Mouse (Mus musculus): ENCODE measurements around the gene Hipk2.

Gene Hipk2

DNA sequence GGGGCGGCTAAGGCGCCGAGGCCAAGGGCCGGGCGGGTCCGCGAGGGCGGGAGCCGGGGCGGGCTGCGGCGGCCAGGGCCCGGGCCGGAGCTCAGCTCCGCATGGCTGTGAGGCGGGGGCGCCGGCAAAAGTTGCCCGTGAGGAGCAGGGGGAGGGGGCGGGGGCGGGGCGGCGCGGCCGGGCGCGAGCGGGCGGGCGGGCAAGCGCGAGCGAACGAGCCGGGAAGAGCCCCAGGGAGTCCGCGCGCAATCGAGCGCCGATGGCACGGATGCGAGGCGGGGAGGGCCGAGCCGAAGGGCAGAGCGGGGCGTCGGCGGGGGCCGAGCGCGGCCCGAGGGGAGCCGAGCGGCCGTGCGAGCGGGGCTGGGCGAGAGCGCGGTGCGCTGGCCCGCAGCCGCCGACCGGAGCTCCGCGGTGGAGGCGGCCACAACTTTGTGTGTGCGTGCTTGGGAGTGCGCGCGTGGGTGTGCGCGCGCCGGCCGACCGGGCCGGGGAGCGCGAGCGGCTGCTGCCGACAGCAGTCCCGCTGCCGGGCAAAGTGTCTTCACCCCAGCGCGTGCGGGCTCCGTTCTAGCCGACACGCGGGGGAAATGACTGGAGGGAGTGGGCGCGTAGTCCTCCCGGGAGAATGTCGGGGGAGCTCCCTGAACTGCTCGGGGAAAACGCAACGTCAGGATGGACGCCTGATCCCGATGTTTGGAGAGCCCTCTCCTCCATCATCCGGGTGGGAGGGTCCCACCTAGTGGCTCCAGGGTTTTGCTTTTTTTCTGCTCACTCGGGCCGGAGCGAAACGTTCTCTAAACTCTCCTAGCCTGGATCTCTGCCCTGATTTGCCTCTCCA, at the start of gene Hipk2:
Hipk2 (minus strand) TSS at position 95 of the 841 bp plus-strand sequence.
- DNase-seq (ENCODE audit: low read depth in 1 of 2, low spot score in 2 of 2): peak in 1 of 2 experiments; percentile 64

DNA sequence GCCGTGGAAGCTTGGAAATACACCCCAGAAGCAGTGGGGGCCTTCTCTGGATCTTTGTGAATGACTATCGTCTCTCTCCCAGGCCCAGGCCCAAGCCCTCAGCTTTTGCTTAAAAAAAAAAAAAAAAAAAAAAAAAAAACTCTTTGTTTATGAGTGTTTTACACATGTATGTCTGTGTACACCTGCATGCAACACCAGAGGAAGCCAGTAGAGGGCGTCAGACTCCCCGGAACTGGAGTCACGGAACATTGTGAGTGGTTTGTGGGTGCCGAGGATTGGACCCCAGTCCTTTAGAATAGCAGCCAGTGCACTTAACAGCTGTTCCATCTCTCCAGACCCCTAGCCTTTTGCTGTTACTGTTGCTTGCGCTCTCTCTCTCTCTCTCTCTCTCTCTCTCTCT, 49.8 kb upstream of the Hipk2 start:
- no peak for DNase-seq (ENCODE audit: low read depth in 1 of 2, low spot score in 2 of 2)

GRCm38 (mm10) chr6:38923870-38924817, 48.2 kb upstream of the Hipk2 start:
- DNase-seq (ENCODE audit: low read depth in 1 of 2, low spot score in 2 of 2): no peak

GRCm38 (mm10) chr6:38923450-38923849, 47.5 kb upstream of the Hipk2 start:
- DNase-seq (ENCODE audit: low read depth in 1 of 2, low spot score in 2 of 2): no peak

- no peak for DNase-seq (ENCODE audit: low read depth in 1 of 2, low spot score in 2 of 2)
These were observed 46.6 kb upstream of the Hipk2 start for GRCm38 (mm10) chr6:38922517-38922916.

DNA sequence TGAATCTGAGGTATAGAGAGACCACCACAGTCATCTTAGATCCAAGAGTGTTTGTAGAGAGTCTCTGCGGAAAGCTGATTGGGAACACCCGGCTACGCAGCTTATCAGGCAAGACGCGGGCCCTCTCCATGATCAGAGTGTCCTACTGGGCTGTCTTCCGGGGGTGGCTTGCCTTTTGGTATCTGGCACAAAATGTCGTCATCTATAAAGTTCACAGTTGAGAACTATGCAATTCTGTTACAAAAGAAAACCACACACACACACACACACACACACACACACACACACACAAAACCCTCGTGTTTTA, 45.8 kb upstream of the Hipk2 start:
- DNase-seq (ENCODE audit: low read depth in 1 of 2, low spot score in 2 of 2): no peak

DNA sequence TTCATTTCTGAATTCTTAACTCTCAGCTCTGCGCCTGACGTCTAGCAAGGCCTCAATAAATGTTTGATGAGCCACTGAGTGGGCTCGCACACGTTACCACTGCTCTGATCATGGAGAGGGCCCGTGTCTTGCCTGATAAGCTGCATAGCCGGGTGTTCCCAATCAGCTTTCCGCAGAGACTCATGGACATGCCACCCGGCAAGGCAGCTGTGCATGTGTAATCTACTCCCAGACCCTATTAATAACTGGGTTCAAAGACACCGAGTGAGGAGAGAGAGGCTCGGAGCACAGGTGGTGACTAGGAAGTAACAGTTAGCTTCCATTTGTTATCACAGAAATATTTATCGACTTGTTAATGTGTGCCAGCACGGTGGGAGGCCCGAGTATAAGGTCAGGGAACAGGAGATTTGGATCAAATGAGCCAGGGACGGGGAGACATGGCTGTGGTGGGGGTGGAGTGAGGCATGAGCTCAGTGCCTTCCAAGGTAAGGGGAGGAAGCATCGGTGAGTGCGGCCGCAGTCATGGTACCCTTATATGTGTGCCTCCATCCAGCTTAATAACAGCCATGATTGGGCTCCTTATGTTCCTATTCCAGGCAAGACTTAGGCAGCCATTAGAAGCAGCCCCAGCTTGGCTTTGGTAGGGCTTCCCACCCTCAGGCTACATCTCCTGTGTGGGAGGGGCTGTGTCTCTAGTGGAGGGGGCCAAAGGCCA, 45.3 kb upstream of the Hipk2 start:
- DNase-seq (ENCODE audit: low read depth in 1 of 2, low spot score in 2 of 2): no peak

DNA sequence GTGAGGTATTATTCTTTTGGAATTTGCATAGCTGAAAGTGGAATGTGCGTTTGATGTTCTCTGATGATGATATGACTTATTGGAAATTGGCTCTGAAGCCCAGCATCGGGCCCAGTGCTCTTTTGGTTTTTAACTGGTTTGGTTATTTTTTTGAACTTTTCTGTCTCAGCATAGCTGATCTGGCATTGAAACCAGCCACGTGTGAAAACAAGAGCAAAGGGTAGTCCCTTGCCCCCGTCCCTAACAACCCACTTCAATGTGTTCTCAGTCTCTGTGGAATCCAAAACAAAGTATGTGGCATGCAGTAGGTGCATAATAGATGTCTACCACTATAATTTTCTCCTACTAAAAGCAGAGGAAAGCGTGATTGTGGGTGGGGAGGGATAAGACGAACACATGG, 44.2 kb upstream of the Hipk2 start:
- no peak for DNase-seq (ENCODE audit: low read depth in 1 of 2, low spot score in 2 of 2)

DNA sequence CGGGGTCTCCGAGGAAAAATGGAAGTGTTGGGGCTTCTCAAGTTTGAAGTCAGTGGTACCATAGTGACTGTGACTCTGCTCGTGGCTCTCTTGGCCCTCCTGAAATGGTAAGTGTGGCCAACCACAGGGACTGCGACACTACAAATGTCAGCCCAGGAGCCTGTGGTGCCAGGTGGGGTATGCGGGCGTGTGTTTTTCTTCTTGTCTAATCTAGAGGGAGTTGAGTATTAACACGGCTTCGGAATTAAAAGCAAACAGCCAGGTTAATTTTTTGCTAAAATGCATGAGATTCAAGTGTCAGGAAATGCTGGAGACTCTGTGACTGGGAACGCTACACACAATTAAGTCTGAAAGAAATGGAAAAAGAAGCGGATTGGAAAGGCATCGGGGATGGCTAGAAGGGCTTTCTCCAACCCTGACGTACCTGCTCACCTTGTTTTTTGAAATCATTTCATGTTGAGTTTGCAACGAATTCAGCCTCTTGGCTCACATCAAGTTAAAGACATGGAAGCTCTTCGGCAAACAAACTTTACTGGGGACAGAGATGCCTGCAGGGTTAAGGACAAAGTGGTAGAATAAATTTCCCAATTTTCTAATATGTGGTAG, 43.3 kb upstream of the Hipk2 start:
- DNase-seq (ENCODE audit: low read depth in 1 of 2, low spot score in 2 of 2): no peak

GRCm38 (mm10) chr6:38918728-38919127, 42.8 kb upstream of the Hipk2 start:
- peak in 1 of 2 experiments; percentile 7 for DNase-seq (ENCODE audit: low read depth in 1 of 2, low spot score in 2 of 2)

DNA sequence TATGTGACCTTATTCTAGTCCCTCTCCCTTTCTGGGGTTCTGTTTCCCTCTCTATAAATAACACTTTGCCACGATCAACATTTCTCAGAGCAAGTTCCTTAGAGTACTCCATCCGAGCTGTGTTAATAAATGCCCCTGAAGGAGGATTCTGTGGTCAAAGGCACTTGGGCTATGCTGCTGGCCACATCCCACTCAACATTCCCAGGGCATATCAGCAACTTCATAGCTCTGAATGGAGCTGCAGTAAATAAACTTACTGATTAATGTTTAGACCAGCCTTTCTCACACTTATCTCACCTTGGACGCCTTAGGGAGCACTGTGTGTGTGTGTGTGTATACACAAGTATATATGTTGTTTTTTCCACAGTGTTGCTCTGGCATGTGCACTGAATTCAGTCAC, 41.5 kb upstream of the Hipk2 start:
- no peak for DNase-seq (ENCODE audit: low read depth in 1 of 2, low spot score in 2 of 2)

GRCm38 (mm10) chr6:38916571-38916970, 40.6 kb upstream of the Hipk2 start:
- no peak for DNase-seq (ENCODE audit: low read depth in 1 of 2, low spot score in 2 of 2)

DNA sequence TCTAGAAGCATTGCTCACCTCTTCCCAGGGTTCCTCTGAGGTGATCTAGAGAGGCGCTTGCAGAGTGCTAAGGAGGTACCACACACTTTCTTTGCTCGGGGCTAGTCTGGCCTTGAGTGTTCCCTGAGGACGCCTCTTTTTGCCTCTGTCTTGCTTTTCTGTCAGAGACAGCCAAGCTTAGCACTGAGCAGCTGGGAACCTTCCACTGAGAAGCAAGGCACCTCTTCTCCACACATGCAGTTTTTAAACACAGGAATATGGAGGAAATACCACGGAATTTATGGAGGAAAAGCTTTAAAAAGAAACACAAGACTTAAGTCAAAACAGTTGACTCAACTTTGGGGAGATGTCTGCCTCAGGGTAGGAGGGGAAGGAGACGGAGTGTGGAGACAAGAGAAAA, 39.8 kb upstream of the Hipk2 start:
- no peak for DNase-seq (ENCODE audit: low read depth in 1 of 2, low spot score in 2 of 2)

DNA sequence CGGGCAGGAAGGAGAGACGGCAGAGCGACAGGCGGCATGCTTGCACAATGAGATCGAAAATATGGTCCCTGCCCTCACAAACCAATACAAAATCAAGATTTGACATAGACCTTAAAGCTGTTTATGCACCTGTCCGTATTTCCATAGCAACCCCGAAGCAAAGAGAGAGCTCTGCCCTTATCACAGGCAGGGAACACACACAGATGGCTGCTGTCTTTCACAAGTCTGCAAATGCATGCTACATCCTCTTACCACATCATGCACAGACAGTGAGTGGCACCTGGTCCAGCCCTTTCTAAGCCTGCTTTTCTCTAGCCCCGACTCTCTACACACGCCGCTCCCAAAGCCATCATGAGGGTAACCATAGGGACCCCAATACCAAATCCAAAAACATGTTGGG, 38.2 kb upstream of the Hipk2 start:
- DNase-seq (ENCODE audit: low read depth in 1 of 2, low spot score in 2 of 2): no peak

- DNase-seq (ENCODE audit: low read depth in 1 of 2, low spot score in 2 of 2): no peak
These were observed 37.5 kb upstream of the Hipk2 start for GRCm38 (mm10) chr6:38913386-38914042.

DNA sequence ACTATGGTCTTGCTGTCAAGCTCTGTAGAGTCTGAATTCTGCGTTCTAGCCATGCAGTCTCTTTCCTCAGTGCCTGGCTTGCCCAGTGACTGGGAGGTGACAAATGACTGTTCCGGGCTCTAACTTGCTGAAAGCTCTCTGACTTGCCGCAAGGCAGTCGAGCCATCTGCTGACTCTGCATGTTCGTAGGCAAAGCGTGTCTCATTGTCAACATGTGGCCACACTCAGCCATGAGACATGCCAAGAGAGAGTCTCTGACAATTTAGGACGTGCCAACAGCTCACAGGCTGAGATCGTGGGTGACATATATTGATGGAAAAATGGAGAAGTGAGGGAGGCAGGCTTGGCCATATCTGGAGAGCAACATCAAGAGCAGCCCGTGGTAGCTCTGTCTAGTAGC, 36.9 kb upstream of the Hipk2 start:
- DNase-seq (ENCODE audit: low read depth in 1 of 2, low spot score in 2 of 2): no peak

- DNase-seq (ENCODE audit: low read depth in 1 of 2, low spot score in 2 of 2): no peak
These were observed 36.2 kb upstream of the Hipk2 start for GRCm38 (mm10) chr6:38912121-38912660.

DNA sequence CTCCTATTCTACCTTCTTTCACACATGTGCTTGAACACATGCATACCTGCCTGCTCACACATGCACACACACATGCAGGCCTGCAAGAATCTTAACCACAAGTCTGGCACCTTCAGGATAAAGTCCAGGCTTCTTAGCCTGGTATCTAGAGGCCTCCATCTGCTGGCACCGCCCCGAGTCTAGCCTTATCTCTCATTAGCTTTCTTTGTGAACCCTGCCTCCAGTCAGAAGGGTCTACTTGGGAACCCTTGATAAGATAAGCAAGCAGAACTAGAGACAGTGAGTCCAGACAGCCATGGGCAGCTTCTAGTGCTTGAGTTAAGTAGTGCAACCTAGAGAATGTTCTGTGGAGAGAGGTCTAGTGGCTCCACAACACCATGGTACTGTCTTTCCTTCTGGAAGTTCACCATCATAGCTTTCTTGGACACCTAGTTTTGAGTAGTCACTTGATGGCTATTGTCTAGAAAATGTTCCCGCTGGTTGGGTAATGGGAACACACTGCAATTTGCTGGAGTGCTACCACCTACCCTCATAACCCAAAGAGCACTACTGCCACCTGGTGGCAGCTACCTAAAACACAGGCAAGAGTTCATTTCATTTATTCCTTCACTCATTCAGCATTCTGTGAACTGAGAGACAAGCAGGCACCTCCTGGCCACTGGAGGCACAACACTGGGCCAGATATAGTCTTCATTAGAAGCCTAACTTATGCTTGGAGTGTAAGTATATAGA, 35.0 kb upstream of the Hipk2 start:
- peak; percentile 46 to 53 for DNase-seq (ENCODE audit: low read depth in 1 of 2, low spot score in 2 of 2)

DNA sequence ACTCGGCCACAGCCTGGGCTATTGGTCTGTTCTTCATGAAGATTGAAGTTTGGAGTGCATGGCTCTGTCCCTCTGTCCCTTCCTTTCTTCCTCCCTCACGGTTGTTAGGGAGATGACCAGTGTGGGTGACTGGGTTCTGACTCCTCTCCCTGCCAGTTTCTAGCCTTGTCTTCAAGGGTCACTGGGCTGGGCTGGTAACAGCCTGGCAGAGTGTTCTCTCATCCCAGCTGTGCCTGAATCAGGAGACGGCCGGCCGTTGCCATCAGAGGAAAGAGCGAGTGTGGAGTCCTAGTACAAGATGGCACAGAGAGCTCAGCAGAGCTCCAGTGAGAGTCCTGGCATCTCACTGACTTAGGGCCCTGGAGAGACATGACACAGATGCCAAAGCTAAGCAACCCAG, 32.4 kb upstream of the Hipk2 start:
- no peak for DNase-seq (ENCODE audit: low read depth in 1 of 2, low spot score in 2 of 2)

DNA sequence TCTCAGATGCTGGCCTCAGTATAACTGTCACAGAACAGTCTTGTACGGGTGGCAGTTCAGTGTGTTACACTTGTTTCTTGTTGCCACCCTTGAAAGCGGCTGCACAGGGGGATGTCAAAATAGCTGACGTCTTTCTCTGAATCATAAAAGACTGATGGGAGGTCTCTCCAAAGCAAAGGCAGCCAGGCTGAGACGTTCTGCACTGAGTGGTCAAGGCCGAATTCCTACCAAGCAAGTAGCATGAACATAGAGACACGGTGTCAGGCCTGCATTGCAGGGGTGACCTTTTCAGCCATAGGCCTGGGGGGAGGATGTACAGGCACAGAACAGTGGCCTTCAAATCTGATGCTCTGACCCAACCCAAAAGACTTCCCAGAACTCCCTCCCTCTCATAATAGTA, 30.0 kb upstream of the Hipk2 start:
- DNase-seq (ENCODE audit: low read depth in 1 of 2, low spot score in 2 of 2): no peak

Data from monocyte, adult 2 months (primary cell).